19 mouse cellular contexts compared by ENCODE assay signal in the genomic region with DNA sequence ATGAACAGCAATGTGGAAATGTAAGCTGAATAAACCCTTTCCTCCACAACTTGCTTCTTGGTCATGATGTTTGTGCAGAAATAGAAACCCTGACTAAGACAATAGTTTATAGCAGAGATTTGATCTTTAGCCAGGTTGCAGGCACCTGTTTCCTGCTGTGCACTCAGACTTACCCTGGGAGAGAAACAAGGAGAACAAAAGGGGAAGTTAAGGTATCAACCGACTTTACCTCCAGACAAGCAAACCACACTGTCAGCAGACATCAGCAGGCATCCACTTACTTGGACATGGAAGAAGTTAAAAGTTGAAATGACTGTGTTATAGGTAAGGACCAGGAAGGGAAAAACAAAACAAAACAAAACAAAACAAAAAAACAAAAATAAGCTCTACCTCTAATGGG.
DNase-seq lines count a peak whose midpoint lies in the region; ATAC-seq lines count a peak whose summit lies in the region.
"Had no signal": no experiment of that assay in that cellular context is flagged by ENCODE, and none has a peak within 500 bp of the region (broad histone marks: within the 10 kb centered on the region; RNA-seq: fewer than 3 reads in every experiment).

No protein-coding gene starts in this region.

- peak; percentile 42; the same call in 1 of the 2 replicates for ATAC-seq in common myeloid progenitor, adult 5-6 weeks (replicated peaks; ENCODE audit: low read depth, poor library complexity, severe bottlenecking)
- ATAC-seq in hematopoietic stem cell, adult 5-6 weeks (replicated peaks in 1 of 2; ENCODE audit: insufficient read depth in 1 of 2, low FRiP score in 2 of 2, low TSS enrichment in 1 of 2, low read depth in 1 of 2, poor library complexity in 2 of 2, severe bottlenecking in 2 of 2): peak; percentile 99
- ATAC-seq in megakaryocyte progenitor cell, adult 5-6 weeks (replicated peaks; ENCODE audit: poor library complexity): peak; percentile 39; the same call in 1 of the 2 replicates
- ATAC-seq: activated CD4-positive, CD25-positive, alpha-beta regulatory T cell, adult 4 months; CD4-positive, CD25-positive, alpha-beta regulatory T cell, adult 4 months; Patski had no signal

- no peak for DNase-seq in B cell, adult 2 months
- no peak for DNase-seq in heart, postnatal 25 days (ENCODE audit: low spot score)
- DNase-seq in layer of hippocampus, postnatal 36 days: no peak
- DNase-seq: adrenal gland, adult 2 months; adrenal gland, adult 8-10 months; adrenal gland, postnatal 10 days; adrenal gland, postnatal 14 days; adrenal gland, postnatal 25 days; adrenal gland, postnatal 36 days; cerebellum, adult 11 months; cerebellum, adult 11-12 months; cerebellum, adult 18-20 months; cerebellum, adult 2 months had no signal

- intact Hi-C loops in heart, postnatal 25 days (cut with DNase I): no loop called here

Comparison
In these comparisons a context has a peak if more than half of its experiments do, and no peak if none do; other contexts are left out.
1. ATAC-seq: peak in every context shown above with its lines; median percentile 99 in hematopoietic stem cell, adult 5-6 weeks; 42 in common myeloid progenitor, adult 5-6 weeks; 39 in megakaryocyte progenitor cell, adult 5-6 weeks.